Mouse (Mus musculus) midbrain, postnatal 0 days (tissue): ENCODE results near the gene Snx4. TPM values are rescaled to one million over a fixed set of nuclear protein-coding genes. Genes with fewer than 3 reads are reported as not detected.

Experiments
- ATAC-seq: fragments of 200-750 bp; cut with Nextera tagmentation; 2 replicates; pipeline ENCODE4 v1.8.0; 2017; ENCODE audit warnings: moderate number of reproducible peaks, mild to moderate bottlenecking, moderate TSS enrichment, moderate library complexity; ENCODE audit not compliant: low FRiP score
- DNase-seq: peaks from one replicate; pipeline ENCODE4 v3.0.0-alpha.2; 2015; ENCODE audit warnings: low spot score
- H3K27ac ChIP-seq: fragments of 300-500 bp; sonication (generic); 2 replicates; pipeline ENCODE4 v1.5.1; 2014; ENCODE audit warnings: low read depth, mild to moderate bottlenecking, low read length, mixed read lengths
- H3K27me3 ChIP-seq: fragments of 300-500 bp; sonication (generic); 2 replicates; pipeline ENCODE4 v1.6.1; 2014; ENCODE audit warnings: low read length, control low read depth, mixed read lengths; ENCODE audit not compliant: insufficient read depth
- H3K36me3 ChIP-seq: fragments of 300-500 bp; sonication (generic); 2 replicates; pipeline ENCODE4 v1.6.1; 2014; ENCODE audit warnings: low read length, control low read depth, mixed read lengths; ENCODE audit not compliant: insufficient read depth
- H3K4me1 ChIP-seq: fragments of 300-500 bp; sonication (generic); 2 replicates; pipeline ENCODE4 v1.6.1; 2014; ENCODE audit warnings: mild to moderate bottlenecking, control low read depth, antibody characterized with exemption, low read length, mixed read lengths; ENCODE audit not compliant: insufficient read depth
- H3K4me2 ChIP-seq: fragments of 300-500 bp; sonication (generic); 2 replicates; pipeline ENCODE4 v1.6.1; 2014; ENCODE audit warnings: low read depth, mild to moderate bottlenecking, low read length, mixed read lengths; ENCODE audit not compliant: poor library complexity, severe bottlenecking
- H3K4me3 ChIP-seq: fragments of 300-500 bp; sonication (generic); 2 replicates; pipeline ENCODE4 v1.5.1; 2014; ENCODE audit warnings: low read depth, mild to moderate bottlenecking, low read length, moderate library complexity
- H3K9ac ChIP-seq: fragments of 300-500 bp; sonication (generic); replicated peaks from 2 replicates; pipeline ENCODE4 v1.6.1; 2014; ENCODE audit warnings: mild to moderate bottlenecking, low read length, moderate library complexity, mixed read lengths; ENCODE audit not compliant: poor library complexity, severe bottlenecking
- H3K9me3 ChIP-seq: fragments of 300-500 bp; sonication (generic); 2 replicates; pipeline ENCODE4 v1.6.1; 2016; ENCODE audit warnings: low read length, control low read depth
- CTCF ChIP-seq: IDR thresholded peaks from 2 replicates; pipeline ENCODE4 v1.5.1; 2016; ENCODE audit warnings: antibody characterized with exemption, mild to moderate bottlenecking
- WGBS: fragments of 180-500 bp; shearing (Covaris S2); extraction: QIAGEN DNeasy Blood & Tissue Kit; methylation state at CpG from one replicate; pipeline ENCODE4 v1.1.7; 2014; 5-methylcytosine and 5-hydroxymethylcytosine counted together
- polyA plus RNA-seq: library from polyadenylated mRNA; unstranded; fragments of >200 nt; fragmentation: Nextera tagmentation; extraction: Ambion mirVana; gene quantifications from 2 replicates; pipeline ENCODE4 v1.2.1, GENCODE M21; 2015
- total RNA-seq: library from RNA; depleted of rRNA; stranded (reverse); fragments of >200 nt; gene quantifications from 2 replicates; pipeline ENCODE4 v1.2.3, GENCODE M21; 2014

Snx4 gene
- total and polyA plus RNA-seq, 2 experiments from 2014 or later: 65.8 to 111 TPM

DNA sequence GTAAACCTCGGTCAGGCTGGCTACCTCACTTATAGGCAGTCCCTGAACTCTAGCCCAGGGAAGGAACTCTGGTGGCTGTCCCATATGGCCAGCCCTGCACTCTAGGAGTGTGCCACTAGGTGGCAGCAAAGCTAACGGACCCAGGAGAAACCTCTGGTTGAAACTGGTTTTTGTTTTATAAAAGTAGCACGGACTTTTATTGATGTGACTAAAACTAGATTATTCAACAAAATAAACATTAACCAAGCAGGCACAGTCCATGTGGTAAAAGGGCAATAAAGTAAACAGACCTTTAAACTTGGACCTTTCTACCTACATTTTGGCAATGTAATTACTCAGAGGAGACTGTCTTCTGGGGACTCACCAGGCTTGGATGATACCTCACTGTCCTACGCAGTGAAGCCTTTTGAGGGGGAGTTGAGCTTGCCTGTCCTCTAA, 55.4 kb downstream of the Snx4 start:
- 8% methylated on average over 4 of the region's 4 CpGs for WGBS
- Histone ChIP-seq H3K4me3 (no peak overlapping the region), H3K9ac (no peak overlapping the region), H3K27me3 (no peaks in the 10 kb centered on the region), H3K9me3 (no peaks in the 10 kb centered on the region), H3K4me2 (no peak overlapping the region), H3K4me1 (no peaks in the 10 kb centered on the region), H3K36me3 (peaks cover 8% of the 10 kb centered on the region), H3K27ac (no peak overlapping the region)
- DNase-seq: peak; percentile 83
- peak; percentile 55; the same call in 1 of the 2 replicates for ATAC-seq
- TF ChIP-seq CTCF: peak; percentile 97

- no peak for TF ChIP-seq CTCF
- H3K9me3 ChIP-seq: no peaks in the 10 kb centered on the region
- H3K27me3 ChIP-seq: no peaks in the 10 kb centered on the region
- no peaks in the 10 kb centered on the region for H3K4me1 ChIP-seq
- peaks cover 8% of the 10 kb centered on the region for H3K36me3 ChIP-seq
- WGBS: 74% methylated on average over 7 of the region's 7 CpGs
- no peak overlapping the region for H3K9ac ChIP-seq
- ATAC-seq (no peak), DNase-seq (no peak)
- no peak overlapping the region for H3K27ac ChIP-seq
- no peak overlapping the region for H3K4me2 ChIP-seq
- no peak overlapping the region for H3K4me3 ChIP-seq
Observed at GRCm38 (mm10) chr16:33307761-33308160, 56.5 kb downstream of the Snx4 start.

- Histone ChIP-seq H3K27me3 (no peaks in the 10 kb centered on the region), H3K27ac (no peak overlapping the region), H3K9me3 (no peaks in the 10 kb centered on the region), H3K4me3 (no peak overlapping the region), H3K36me3 (peaks cover 8% of the 10 kb centered on the region), H3K9ac (no peak overlapping the region), H3K4me1 (no peaks in the 10 kb centered on the region), H3K4me2 (no peak overlapping the region)
- TF ChIP-seq CTCF: no peak
- 85% methylated on average over 3 of the region's 3 CpGs for WGBS
- ATAC-seq (no peak), DNase-seq (no peak)
Observed at GRCm38 (mm10) chr16:33309066-33309465, 57.8 kb downstream of the Snx4 start.

- no peak for TF ChIP-seq CTCF
- Histone ChIP-seq H3K4me2 (no peak overlapping the region), H3K27me3 (no peaks in the 10 kb centered on the region), H3K9me3 (no peaks in the 10 kb centered on the region), H3K4me1 (no peaks in the 10 kb centered on the region), H3K4me3 (no peak overlapping the region), H3K9ac (no peak overlapping the region), H3K36me3 (no peaks in the 10 kb centered on the region), H3K27ac (no peak overlapping the region)
- ATAC-seq (no peak), DNase-seq (no peak)
- 91% methylated on average over 4 of the region's 4 CpGs for WGBS
Observed at GRCm38 (mm10) chr16:33315611-33316010, 64.4 kb downstream of the Snx4 start.

GRCm38 (mm10) chr16:33317646-33318045, 66.4 kb downstream of the Snx4 start:
- no peaks in the 10 kb centered on the region for H3K27me3 ChIP-seq
- no peak for DNase-seq
- no peak overlapping the region for H3K27ac ChIP-seq
- H3K4me3 ChIP-seq: no peak overlapping the region
- 0 out of 2 replicates have a peak, but pooled peaks have one; percentile 12 for TF ChIP-seq CTCF
- H3K4me2 ChIP-seq: no peak overlapping the region
- no peak overlapping the region for H3K9ac ChIP-seq
- WGBS: 60% methylated on average over 3 of the region's 3 CpGs
- no peaks in the 10 kb centered on the region for H3K9me3 ChIP-seq
- H3K4me1 ChIP-seq: no peaks in the 10 kb centered on the region
- no peak for ATAC-seq
- no peaks in the 10 kb centered on the region for H3K36me3 ChIP-seq

GRCm38 (mm10) chr16:33318059-33318458, 66.8 kb downstream of the Snx4 start:
- no peak for TF ChIP-seq CTCF
- Histone ChIP-seq H3K36me3 (no peaks in the 10 kb centered on the region), H3K9me3 (no peaks in the 10 kb centered on the region), H3K4me1 (no peaks in the 10 kb centered on the region), H3K27ac (no peak overlapping the region), H3K27me3 (no peaks in the 10 kb centered on the region), H3K9ac (no peak overlapping the region), H3K4me3 (no peak overlapping the region), H3K4me2 (no peak overlapping the region)
- ATAC-seq: no peak
- WGBS: 83% methylated on average over 7 of the region's 7 CpGs
- no peak for DNase-seq
